Mouse (Mus musculus): Measurements from ENCODE around the gene 7530416G11Rik.

DNA sequence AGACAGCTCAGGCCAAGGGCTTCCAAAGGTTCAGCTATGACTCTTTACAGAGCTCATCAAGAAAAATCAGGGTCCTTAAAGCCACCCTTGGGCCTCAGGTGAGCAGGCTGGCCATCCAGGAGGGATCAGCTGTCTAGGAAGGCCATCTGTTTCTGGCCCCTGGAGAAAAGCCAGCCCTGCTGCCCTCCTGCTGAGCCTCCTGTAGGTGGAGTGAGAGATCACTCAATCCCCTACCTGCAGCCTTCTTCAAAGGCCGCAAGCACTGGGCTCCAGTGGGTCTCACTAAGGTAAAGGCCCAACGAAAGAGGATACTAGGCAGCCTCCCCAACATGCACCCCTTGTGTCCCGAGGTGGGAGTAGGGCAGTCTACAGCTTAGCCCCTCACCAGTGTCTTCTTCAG is 29.0 kb upstream of the 7530416G11Rik start:
- TF ChIP-seq CTCF (IDR thresholded peaks at IDR 0.05; ENCODE audit: insufficient read depth, low read length) = peak; percentile 17; the same call in 1 of the 2 replicates
- no peak for TF ChIP-seq POLR2A (IDR thresholded peaks at IDR 0.05; ENCODE audit: borderline replicate concordance, extremely low read depth, low read depth, low read length)

All from lung, adult 2 months (tissue).